Mouse (Mus musculus): ENCODE data around the gene Adgrb3.

Adgrb3 gene

DNA sequence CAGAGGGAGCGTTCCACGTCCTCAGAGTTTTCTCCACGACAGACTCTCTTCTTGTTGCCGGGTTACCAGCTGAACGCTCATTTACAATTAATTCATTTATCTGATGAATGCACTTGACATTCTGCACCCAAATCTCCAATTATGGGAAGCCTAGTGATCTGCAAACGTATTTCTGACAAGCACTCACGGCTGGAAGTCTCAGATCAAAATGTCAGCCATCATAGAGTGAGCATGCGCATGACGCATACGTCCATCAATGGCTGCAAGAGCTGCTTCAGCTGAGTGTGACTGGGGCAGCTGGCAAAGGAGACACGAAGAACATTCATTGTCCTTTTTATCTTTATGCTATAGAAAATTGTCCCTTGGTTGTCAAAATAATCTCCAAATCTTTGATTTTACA lies 637.5 kb downstream of the Adgrb3 start:
- Histone ChIP-seq H3K9me3 (ENCODE audit: low read length) (no peaks in the 10 kb centered on the region), H3K36me3 (ENCODE audit: insufficient read depth, low read length) (no peaks in the 10 kb centered on the region), H3K4me3 (replicated peaks; ENCODE audit: low read length) (no peak overlapping the region), H3K4me1 (replicated peaks; ENCODE audit: low read depth, low read length) (no peaks in the 10 kb centered on the region), H3K27me3 (ENCODE audit: insufficient read depth, low read length) (no peaks in the 10 kb centered on the region)
- TF ChIP-seq CTCF (conservative IDR thresholded peaks at IDR 0.05; ENCODE audit: low read length) (no peak), POU5F1 (IDR thresholded peaks at IDR 0.05; ENCODE audit: borderline replicate concordance, low read length) (no peak), NANOG (IDR thresholded peaks at IDR 0.05; ENCODE audit: borderline replicate concordance, low read length) (no peak)

DNA sequence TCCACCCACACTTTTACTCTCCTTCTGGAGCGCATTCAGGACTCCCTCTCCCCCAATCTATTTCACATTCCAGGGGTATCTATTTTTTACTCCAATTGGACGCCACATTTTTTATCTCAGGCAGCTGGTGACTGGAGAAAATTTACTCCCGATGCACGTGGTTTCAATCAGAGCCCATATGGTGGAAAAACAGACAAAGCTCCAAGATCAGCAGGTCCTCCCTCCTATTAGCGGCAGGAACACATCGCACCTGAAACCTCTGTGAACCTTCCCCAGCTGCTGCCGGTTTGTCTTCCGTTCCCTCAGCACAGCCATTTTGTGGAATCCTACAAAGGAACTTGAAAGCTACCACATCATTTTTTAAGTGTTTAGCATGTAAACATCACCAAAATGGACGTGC lies 640.2 kb downstream of the Adgrb3 start:
- H3K36me3 ChIP-seq (ENCODE audit: insufficient read depth, low read length), result no peaks in the 10 kb centered on the region
- no peaks in the 10 kb centered on the region for H3K4me1 ChIP-seq (replicated peaks; ENCODE audit: low read depth, low read length)
- no peak for TF ChIP-seq POU5F1 (IDR thresholded peaks at IDR 0.05; ENCODE audit: borderline replicate concordance, low read length)
- TF ChIP-seq CTCF (conservative IDR thresholded peaks at IDR 0.05; ENCODE audit: low read length), result no peak
- no peak for TF ChIP-seq NANOG (IDR thresholded peaks at IDR 0.05; ENCODE audit: borderline replicate concordance, low read length)
- H3K4me3 ChIP-seq (replicated peaks; ENCODE audit: low read length), result no peak overlapping the region
- no peaks in the 10 kb centered on the region for H3K27me3 ChIP-seq (ENCODE audit: insufficient read depth, low read length)
- H3K9me3 ChIP-seq (ENCODE audit: low read length), result no peaks in the 10 kb centered on the region

DNA sequence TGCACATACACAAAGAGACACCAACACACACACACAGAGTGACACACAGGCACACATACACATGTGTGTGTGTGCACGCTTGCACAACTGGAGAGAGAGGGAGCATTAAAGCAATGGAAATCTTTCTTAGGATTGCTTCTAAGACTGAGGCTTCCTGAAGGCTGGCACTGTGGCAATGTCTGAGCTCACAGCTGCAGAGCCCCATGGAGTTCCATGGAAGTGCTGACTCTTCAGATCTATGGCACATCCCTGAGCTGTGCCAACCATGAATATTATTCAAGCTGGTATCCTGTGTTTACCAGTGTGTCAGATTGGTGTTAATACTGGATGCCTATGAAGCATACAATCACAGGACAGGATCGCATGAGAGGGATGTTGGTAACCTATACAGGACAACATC lies 643.6 kb downstream of the Adgrb3 start:
- Histone ChIP-seq H3K4me1 (replicated peaks; ENCODE audit: low read depth, low read length) (peaks cover 8% of the 10 kb centered on the region), H3K36me3 (ENCODE audit: insufficient read depth, low read length) (no peaks in the 10 kb centered on the region), H3K9me3 (ENCODE audit: low read length) (peaks cover 22% of the 10 kb centered on the region), H3K27me3 (ENCODE audit: insufficient read depth, low read length) (no peaks in the 10 kb centered on the region), H3K4me3 (replicated peaks; ENCODE audit: low read length) (no peak overlapping the region)
- no peak for TF ChIP-seq POU5F1 (IDR thresholded peaks at IDR 0.05; ENCODE audit: borderline replicate concordance, low read length)
- no peak for TF ChIP-seq NANOG (IDR thresholded peaks at IDR 0.05; ENCODE audit: borderline replicate concordance, low read length)
- no peak for TF ChIP-seq CTCF (conservative IDR thresholded peaks at IDR 0.05; ENCODE audit: low read length)

- Histone ChIP-seq H3K4me1 (replicated peaks; ENCODE audit: low read depth, low read length) (peaks cover 22% of the 10 kb centered on the region), H3K36me3 (ENCODE audit: insufficient read depth, low read length) (peaks cover 4% of the 10 kb centered on the region; the same call in 1 of the 2 replicates), H3K4me3 (replicated peaks; ENCODE audit: low read length) (no peak overlapping the region), H3K9me3 (ENCODE audit: low read length) (peaks cover 44% of the 10 kb centered on the region), H3K27me3 (ENCODE audit: insufficient read depth, low read length) (no peaks in the 10 kb centered on the region)
- TF ChIP-seq NANOG (IDR thresholded peaks at IDR 0.05; ENCODE audit: borderline replicate concordance, low read length), result 0 out of 2 replicates have a peak, but pooled peaks have one; percentile 39
- no peak for TF ChIP-seq CTCF (conservative IDR thresholded peaks at IDR 0.05; ENCODE audit: low read length)
Observed at GRCm38 (mm10) chr1:25181881-25182280, 647.6 kb downstream of the Adgrb3 start.

GRCm38 (mm10) chr1:25180615-25181014 lies 648.9 kb downstream of the Adgrb3 start:
- Histone ChIP-seq H3K4me1 (replicated peaks; ENCODE audit: low read depth, low read length) (peaks cover 22% of the 10 kb centered on the region), H3K4me3 (replicated peaks; ENCODE audit: low read length) (no peak overlapping the region), H3K9me3 (ENCODE audit: low read length) (peaks cover 44% of the 10 kb centered on the region), H3K27me3 (ENCODE audit: insufficient read depth, low read length) (no peaks in the 10 kb centered on the region), H3K36me3 (ENCODE audit: insufficient read depth, low read length) (peaks cover 4% of the 10 kb centered on the region; the same call in 1 of the 2 replicates)
- TF ChIP-seq POU5F1 (IDR thresholded peaks at IDR 0.05; ENCODE audit: borderline replicate concordance, low read length) (no peak), CTCF (conservative IDR thresholded peaks at IDR 0.05; ENCODE audit: low read length) (no peak), NANOG (IDR thresholded peaks at IDR 0.05; ENCODE audit: borderline replicate concordance, low read length) (no peak)

DNA sequence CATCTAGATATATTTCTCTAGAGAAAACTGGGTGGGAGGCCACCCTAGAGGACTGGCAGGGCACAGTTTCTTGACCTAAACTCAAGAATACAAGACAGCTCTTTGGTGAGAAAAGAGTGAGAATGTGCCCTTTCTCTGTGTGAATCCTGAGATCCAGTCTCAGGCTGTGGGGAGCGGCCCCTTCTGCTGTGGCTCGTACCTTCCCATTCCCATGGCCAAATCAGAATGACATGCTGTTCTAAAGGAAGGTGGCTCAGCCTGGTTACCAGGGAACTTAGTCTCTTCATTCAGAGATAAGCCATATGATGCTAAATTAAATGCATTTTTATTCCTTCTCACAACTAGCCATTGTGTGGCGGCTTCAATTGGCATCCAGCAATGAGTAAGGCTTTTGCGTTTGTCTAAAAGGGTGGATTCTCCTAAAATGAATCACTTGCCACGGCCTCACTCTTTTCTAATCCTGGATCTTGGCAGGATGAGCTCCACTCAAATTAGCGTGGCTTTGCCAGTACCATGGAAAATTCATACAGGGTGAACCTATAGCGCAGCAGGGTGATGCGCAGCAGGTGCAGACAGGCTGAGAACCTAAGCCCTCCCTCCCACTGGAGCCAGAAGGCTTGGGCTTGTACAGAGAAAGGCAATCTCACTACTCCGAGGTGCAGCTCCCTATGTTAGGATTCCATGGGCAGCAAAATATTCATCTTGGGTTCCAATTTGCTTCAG lies 649.5 kb downstream of the Adgrb3 start:
- TF ChIP-seq POU5F1 (IDR thresholded peaks at IDR 0.05; ENCODE audit: borderline replicate concordance, low read length) (no peak), NANOG (IDR thresholded peaks at IDR 0.05; ENCODE audit: borderline replicate concordance, low read length) (no peak), CTCF (conservative IDR thresholded peaks at IDR 0.05; ENCODE audit: low read length) (no peak)
- peaks cover 22% of the 10 kb centered on the region for H3K4me1 ChIP-seq (replicated peaks; ENCODE audit: low read depth, low read length)

GRCm38 (mm10) chr1:25178347-25179130 lies 651.0 kb downstream of the Adgrb3 start:
- peaks cover 4% of the 10 kb centered on the region; the same call in 1 of the 2 replicates for H3K36me3 ChIP-seq (ENCODE audit: insufficient read depth, low read length)
- peaks cover 43% of the 10 kb centered on the region for H3K9me3 ChIP-seq (ENCODE audit: low read length)
- TF ChIP-seq NANOG (IDR thresholded peaks at IDR 0.05; ENCODE audit: borderline replicate concordance, low read length), result no peak
- TF ChIP-seq POU5F1 (IDR thresholded peaks at IDR 0.05; ENCODE audit: borderline replicate concordance, low read length), result no peak
- no peak for TF ChIP-seq CTCF (conservative IDR thresholded peaks at IDR 0.05; ENCODE audit: low read length)
- no peaks in the 10 kb centered on the region for H3K27me3 ChIP-seq (ENCODE audit: insufficient read depth, low read length)
- H3K4me1 ChIP-seq (replicated peaks; ENCODE audit: low read depth, low read length), result peaks cover 22% of the 10 kb centered on the region
- H3K4me3 ChIP-seq (replicated peaks; ENCODE audit: low read length), result no peak overlapping the region

More for the DNA sequence above, 649.5 kb downstream of the Adgrb3 start:
- Histone ChIP-seq H3K36me3 (ENCODE audit: insufficient read depth, low read length) (peaks cover 4% of the 10 kb centered on the region; the same call in 1 of the 2 replicates), H3K9me3 (ENCODE audit: low read length) (peaks cover 44% of the 10 kb centered on the region), H3K27me3 (ENCODE audit: insufficient read depth, low read length) (no peaks in the 10 kb centered on the region), H3K4me3 (replicated peaks; ENCODE audit: low read length) (no peak overlapping the region)

DNA sequence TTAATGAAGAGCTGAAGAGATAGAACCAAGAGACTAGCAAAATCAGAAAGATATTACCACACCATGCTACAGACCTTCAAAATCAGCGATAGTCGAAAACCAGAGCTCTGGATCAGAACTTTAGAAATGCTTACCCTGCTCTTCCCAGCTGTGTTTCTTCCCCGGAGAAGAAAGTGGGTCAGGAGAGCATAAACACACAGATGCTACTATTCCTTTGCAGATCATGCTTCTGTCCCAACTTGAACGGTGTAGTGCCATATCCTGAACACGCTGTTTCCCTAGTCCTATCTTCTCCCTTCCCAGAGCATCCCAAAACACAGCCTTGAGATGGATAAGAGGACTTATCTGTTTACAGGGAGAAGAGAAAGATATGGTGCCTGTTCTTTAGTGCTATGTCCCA lies 662.4 kb downstream of the Adgrb3 start:
- H3K36me3 ChIP-seq (ENCODE audit: insufficient read depth, low read length), result no peaks in the 10 kb centered on the region
- H3K4me3 ChIP-seq (replicated peaks; ENCODE audit: low read length), result no peak overlapping the region
- no peak for TF ChIP-seq NANOG (IDR thresholded peaks at IDR 0.05; ENCODE audit: borderline replicate concordance, low read length)
- no peak for TF ChIP-seq POU5F1 (IDR thresholded peaks at IDR 0.05; ENCODE audit: borderline replicate concordance, low read length)
- no peak for TF ChIP-seq CTCF (conservative IDR thresholded peaks at IDR 0.05; ENCODE audit: low read length)
- H3K27me3 ChIP-seq (ENCODE audit: insufficient read depth, low read length), result no peaks in the 10 kb centered on the region
- no peaks in the 10 kb centered on the region for H3K9me3 ChIP-seq (ENCODE audit: low read length)
- H3K4me1 ChIP-seq (replicated peaks; ENCODE audit: low read depth, low read length), result no peaks in the 10 kb centered on the region

All from E14TG2a.4 (cell line).